Mouse (Mus musculus): ENCODE measurements around the gene Plxna1.

DNA sequence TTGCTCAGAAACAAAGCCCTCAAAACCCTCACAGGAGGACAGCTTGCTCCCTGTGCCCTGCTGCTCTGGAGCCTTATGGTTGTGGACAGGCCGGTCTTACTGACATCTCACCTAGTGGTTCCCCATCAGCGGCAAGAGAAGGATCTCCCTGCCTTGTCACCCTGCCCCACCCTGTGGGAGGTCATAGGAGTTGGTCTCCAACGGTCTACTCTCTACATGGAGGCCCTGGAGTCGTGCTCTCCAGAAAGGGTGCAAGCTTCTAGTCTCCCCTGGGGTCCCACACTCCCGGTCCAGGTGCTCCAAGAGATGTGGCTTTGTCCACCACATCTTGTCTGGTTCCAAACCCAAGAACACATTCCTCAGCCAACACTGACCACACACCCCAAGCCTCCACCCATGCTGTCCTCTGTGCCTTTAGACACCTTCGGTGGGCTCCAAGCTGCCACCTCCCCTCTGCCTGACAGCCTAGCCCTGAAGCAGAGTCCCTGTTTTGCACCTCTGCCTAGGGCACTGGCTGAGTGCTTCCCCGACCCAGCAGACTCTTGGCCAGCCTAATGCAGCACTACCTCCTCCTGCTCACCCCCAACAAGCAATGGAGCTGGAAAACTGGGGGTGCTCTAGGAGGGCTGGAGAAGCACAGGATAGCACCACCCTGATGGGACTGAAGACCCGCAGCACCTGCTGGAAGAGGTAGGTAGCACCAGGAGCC lies 1.6 kb downstream of the Plxna1 start:
- TF ChIP-seq CTCF (conservative IDR thresholded peaks at IDR 0.05; ENCODE audit: low read length) = no peak
- no peak for TF ChIP-seq NANOG (IDR thresholded peaks at IDR 0.05; ENCODE audit: borderline replicate concordance, low read length)
